ENCODE assay signal across 14 mouse cellular contexts in genomic region chr1:120605143-120605435, GRCm38 (mm10). TPM values are rescaled to one million over a fixed set of nuclear protein-coding genes. Genes with fewer than 3 reads are reported as not detected.
A peak's percentile ranks its signal among the peaks of the same experiment; 100 is the strongest.
DNase-seq lines count a peak whose midpoint lies in the region; ATAC-seq lines count a peak whose summit lies in the region.
"Had no signal": no experiment of that assay in that cellular context is flagged by ENCODE, and none has a peak within 500 bp of the region (broad histone marks: within the 10 kb centered on the region; RNA-seq: fewer than 3 reads in every experiment).

No protein-coding gene starts in this region.

- no peaks in the 10 kb centered on the region for H3K9me3 ChIP-seq in embryonic facial prominence, embryonic 13.5 days
- H3K9me3 ChIP-seq in limb, embryonic 12.5 days, result no peaks in the 10 kb centered on the region

- H3K4me1 ChIP-seq in embryonic facial prominence, embryonic 13.5 days, result peaks cover 17% of the 10 kb centered on the region
- H3K4me1 ChIP-seq in limb, embryonic 12.5 days (replicated peaks), result peaks cover 19% of the 10 kb centered on the region

- peak overlapping the region; percentile 56 for H3K4me3 ChIP-seq in embryonic facial prominence, embryonic 13.5 days
- H3K4me3 ChIP-seq in limb, embryonic 12.5 days (replicated peaks), result peak overlapping the region; percentile 26

- DNase-seq in ZHBTc4 (ENCODE audit: low read depth, low spot score), result peak; percentile 50
- DNase-seq in neural tube, embryonic 10.5 days (ENCODE audit: extremely low spot score, low spot score), result peak; percentile 70
- DNase-seq in left cerebral cortex, adult 8-10 months (ENCODE audit: low spot score in 2 of 2), result no peak
- DNase-seq in layer of hippocampus, adult 8-10 months (ENCODE audit: low spot score in 2 of 2), result no peak
- no peak for DNase-seq in adrenal gland, postnatal 36 days
- DNase-seq: left cerebral cortex, postnatal 4 days; lung, postnatal 14 days; spleen, adult 18-20 months; thymus, adult 2 months had no signal

- 10% methylated on average over 8 of the region's 8 CpGs for WGBS in embryonic facial prominence, embryonic 13.5 days
- 2% methylated on average over 8 of the region's 8 CpGs for WGBS in limb, embryonic 12.5 days

- no peaks in the 10 kb centered on the region for H3K36me3 ChIP-seq in embryonic facial prominence, embryonic 13.5 days
- no peaks in the 10 kb centered on the region for H3K36me3 ChIP-seq in limb, embryonic 12.5 days

- peaks cover 94% of the 10 kb centered on the region for H3K27me3 ChIP-seq in embryonic facial prominence, embryonic 13.5 days
- H3K27me3 ChIP-seq in limb, embryonic 12.5 days, result peaks cover 97% of the 10 kb centered on the region

- no peak for ATAC-seq in embryonic facial prominence, embryonic 13.5 days (ENCODE audit: insufficient number of reproducible peaks, insufficient read depth, low FRiP score, low TSS enrichment, low read depth)
- no peak for ATAC-seq in limb, embryonic 12.5 days (ENCODE audit: insufficient number of reproducible peaks, insufficient read depth, low FRiP score, low TSS enrichment, low read depth)

- H3K4me2 ChIP-seq in embryonic facial prominence, embryonic 13.5 days, result peak overlapping the region; percentile 86
- peak overlapping the region; percentile 26; the same call in 1 of the 2 replicates for H3K4me2 ChIP-seq in limb, embryonic 12.5 days
- H3K4me2 ChIP-seq: heart, embryonic 11.5 days had no signal

- H3K9ac ChIP-seq in embryonic facial prominence, embryonic 13.5 days, result peak overlapping the region; percentile 77
- H3K9ac ChIP-seq in limb, embryonic 12.5 days (replicated peaks), result peak overlapping the region; percentile 40

- H3K27ac ChIP-seq in embryonic facial prominence, embryonic 13.5 days, result no peak overlapping the region
- no peak overlapping the region for H3K27ac ChIP-seq in limb, embryonic 12.5 days

RNA-seq across cellular contexts. Expression of gene En1, which starts 2.9 kb away (rescaled TPM):
- 2.7 and 2.8 TPM in 2 replicates for polyA plus RNA-seq in embryonic facial prominence, embryonic 13.5 days (2015; fragmentation: Nextera tagmentation; extraction: Ambion mirVana)
- 1.8 TPM in 2 replicates for polyA plus RNA-seq in limb, embryonic 12.5 days (2016; fragmentation: Nextera tagmentation; extraction: Ambion mirVana)
- not detected for total RNA-seq in left cerebral cortex, adult 8-10 months (2022)
- total RNA-seq in layer of hippocampus, adult 8-10 months (2022), result not detected
- total RNA-seq in adrenal gland, postnatal 36 days (2021), result under 1 TPM in 1 of 2 experiments, not detected in 1; 0.10 TPM
- polyA plus RNA-seq: heart, embryonic 11.5 days; intestine, embryonic 14.5 days; large intestine, adult 2 months had no signal

Comparison
In these comparisons a context has a peak if more than half of its experiments do, and no peak if none do; other contexts are left out.
1. DNase-seq: peak in ZHBTc4 (single experiment) and neural tube, embryonic 10.5 days (single experiment); none in left cerebral cortex, adult 8-10 months (0 of 2), layer of hippocampus, adult 8-10 months (0 of 2) and adrenal gland, postnatal 36 days (0 of 2).